Mouse (Mus musculus) Patski (cell line): ENCODE data around the gene AI413582. TPM values are rescaled to one million over a fixed set of nuclear protein-coding genes. Genes with fewer than 3 reads are reported as not detected.

Experiments
- ATAC-seq: fragments of 100-300 bp; one replicate; pipeline ENCODE4 v1.8.0; 2021
- CTCF ChIA-PET: fragments of 350-600 bp; sonication (Branson Sonifier 250); formaldehyde crosslinking; loops from one replicate; lab custom pipeline; 2022; ENCODE audit warnings: inconsistent platforms; lab: Charles Lee
- POLR2A ChIA-PET: fragments of 350-600 bp; sonication (Branson Sonifier 250); formaldehyde crosslinking; loops from one replicate; lab custom pipeline; 2022; ENCODE audit warnings: antibody characterized with exemption, inconsistent platforms; lab: Charles Lee
- DNase-seq: peaks from one replicate; pipeline ENCODE4 v3.0.0-alpha.2; 2011; ENCODE audit warnings: low read depth, low spot score
- H3K27me3 ChIP-seq: fragments of 371-371 bp; one replicate; pipeline ENCODE4 v1.5.1; 2021
- CTCF ChIP-seq: fragments of 100-300 bp; IDR thresholded peaks from one replicate; pipeline ENCODE4 v1.5.1; 2021
- in situ Hi-C: fragments of 300-500 bp; cut with MboI; formaldehyde crosslinking; loops from 3 replicates; pipeline ENCODE4 v1.11.1; 2018; ENCODE audit warnings: low pct_unique_long_range_greater_than_20kb, mixed read lengths
- polyA plus RNA-seq: library from polyadenylated mRNA; unstranded; gene quantifications from one replicate; pipeline ENCODE4 v1.2.3, GENCODE M21; 2021

AI413582 gene
- 30.7 TPM for polyA plus RNA-seq

- ATAC-seq: peak; percentile 82
- no peak for TF ChIP-seq CTCF
Observed at GRCm38 (mm10) chr17:27565163-27565941, at the start of gene AI413582. Gene AI413582, minus strand, starts transcription at chr17:27565756.

GRCm38 (mm10) chr17:27613016-27613415 is 47.5 kb upstream of the AI413582 start:
- ChIA-PET CTCF (no interaction called here), POLR2A (no interaction called here)
- ATAC-seq (no peak), DNase-seq (no peak)
- in situ Hi-C loops: no loop called here
- no peaks in the 10 kb centered on the region for H3K27me3 ChIP-seq
- no peak for TF ChIP-seq CTCF

More at GRCm38 (mm10) chr17:27565163-27565941, at the start of gene AI413582:
- CTCF ChIA-PET: interaction anchor here (0.8 to 1.7 kb wide), 6 partner anchors 13 to 67 kb away, joined by 3 to 10 read pairs (median 3); no protein-coding TSS in a partner anchor
- DNase-seq: no peak
- in situ Hi-C loops: loop anchor here (5.0 to 10.0 kb wide), 2 partner anchors 67 to 199 kb away; no protein-coding TSS in a partner anchor
- no peaks in the 10 kb centered on the region for H3K27me3 ChIP-seq
- POLR2A ChIA-PET: interaction anchor here (0.6 to 1.7 kb wide), 3 partner anchors 39 to 61 kb away, joined by 3 to 5 read pairs (median 3); no protein-coding TSS in a partner anchor

- POLR2A ChIA-PET: no interaction called here
- DNase-seq (no peak), ATAC-seq (no peak)
- CTCF ChIA-PET: no interaction called here
- H3K27me3 ChIP-seq: no peaks in the 10 kb centered on the region
- no peak for TF ChIP-seq CTCF
- in situ Hi-C loops: no loop called here
Observed at GRCm38 (mm10) chr17:27611994-27612393, 46.4 kb upstream of the AI413582 start.

GRCm38 (mm10) chr17:27611519-27611884 is 45.9 kb upstream of the AI413582 start:
- CTCF ChIA-PET: no interaction called here
- POLR2A ChIA-PET: no interaction called here
- H3K27me3 ChIP-seq: no peaks in the 10 kb centered on the region
- in situ Hi-C loops: no loop called here
- ATAC-seq (no peak), DNase-seq (no peak)
- no peak for TF ChIP-seq CTCF

GRCm38 (mm10) chr17:27610679-27611518 is 45.3 kb upstream of the AI413582 start:
- ChIA-PET CTCF (no interaction called here), POLR2A (interaction anchor here (1.6 kb wide), 1 partner anchor 10 kb away, joined by 3 read pairs; no protein-coding TSS in a partner anchor)
- ATAC-seq (no peak), DNase-seq (no peak)
- no peaks in the 10 kb centered on the region for H3K27me3 ChIP-seq
- TF ChIP-seq CTCF: no peak
- in situ Hi-C loops: no loop called here

GRCm38 (mm10) chr17:27609576-27609975 is 44.0 kb upstream of the AI413582 start:
- in situ Hi-C loops: no loop called here
- DNase-seq (no peak), ATAC-seq (no peak)
- ChIA-PET POLR2A (interaction anchor here (1.6 kb wide), 1 partner anchor 11 kb away, joined by 3 read pairs; no protein-coding TSS in a partner anchor), CTCF (interaction anchor here (1.1 kb wide), 1 partner anchor 8 kb away, joined by 3 read pairs; no protein-coding TSS in a partner anchor)
- no peak for TF ChIP-seq CTCF
- H3K27me3 ChIP-seq: no peaks in the 10 kb centered on the region

GRCm38 (mm10) chr17:27603522-27604234 is 38.1 kb upstream of the AI413582 start:
- ATAC-seq (no peak), DNase-seq (no peak)
- in situ Hi-C loops: no loop called here
- TF ChIP-seq CTCF: no peak
- H3K27me3 ChIP-seq: no peaks in the 10 kb centered on the region
- CTCF ChIA-PET: interaction anchor here (1.0 kb wide), 1 partner anchor 9 kb away, joined by 3 read pairs; no protein-coding TSS in a partner anchor
- POLR2A ChIA-PET: interaction anchor here (0.9 kb wide), 1 partner anchor 38 kb away, joined by 3 read pairs; the partner anchor contains the start of gene AI413582

- no peaks in the 10 kb centered on the region for H3K27me3 ChIP-seq
- no peak for TF ChIP-seq CTCF
- in situ Hi-C loops: no loop called here
- DNase-seq: no peak
- ChIA-PET POLR2A (no interaction called here), CTCF (no interaction called here)
- ATAC-seq: no peak
Observed at GRCm38 (mm10) chr17:27603036-27603435, 37.5 kb upstream of the AI413582 start.

- no peaks in the 10 kb centered on the region for H3K27me3 ChIP-seq
- no peak for TF ChIP-seq CTCF
- in situ Hi-C loops: no loop called here
- DNase-seq (no peak), ATAC-seq (peak; percentile 39)
- ChIA-PET POLR2A (no interaction called here), CTCF (no interaction called here)
Observed at GRCm38 (mm10) chr17:27600869-27601268, 35.3 kb upstream of the AI413582 start.

GRCm38 (mm10) chr17:27600286-27600685 is 34.7 kb upstream of the AI413582 start:
- ATAC-seq (no peak), DNase-seq (no peak)
- in situ Hi-C loops: no loop called here
- no peak for TF ChIP-seq CTCF
- ChIA-PET CTCF (interaction anchor here (1.2 kb wide), 1 partner anchor 10 kb away, joined by 4 read pairs; no protein-coding TSS in a partner anchor), POLR2A (no interaction called here)
- H3K27me3 ChIP-seq: no peaks in the 10 kb centered on the region
